Mouse (Mus musculus) kidney, embryonic 14.5 days (tissue): ENCODE data around the gene Zfp787. TPM values are rescaled to one million over a fixed set of nuclear protein-coding genes. Genes with fewer than 3 reads are reported as not detected.
"Not testable (repeated sequence)": the region's sequence is repeated elsewhere in the genome, so short reads cannot be mapped to it uniquely, and the experiment has no call there.

Source experiments
- ATAC-seq: fragments of 200-750 bp; cut with Nextera tagmentation; 2 replicates; pipeline ENCODE4 v1.8.0; 2017; ENCODE audit warnings: moderate number of reproducible peaks, mild to moderate bottlenecking, moderate TSS enrichment, moderate library complexity; ENCODE audit not compliant: low FRiP score, low TSS enrichment
- H3K27ac ChIP-seq: fragments of 300-500 bp; sonication (generic); 2 replicates; pipeline ENCODE4 v1.5.1; 2014; ENCODE audit warnings: low read depth, mild to moderate bottlenecking, low read length, moderate library complexity, mixed read lengths
- H3K27me3 ChIP-seq: fragments of 300-500 bp; sonication (generic); 2 replicates; pipeline ENCODE4 v1.6.1; 2014; ENCODE audit warnings: mild to moderate bottlenecking, low read length; ENCODE audit not compliant: control insufficient read depth, insufficient read depth
- H3K36me3 ChIP-seq: fragments of 300-500 bp; sonication (generic); 2 replicates; pipeline ENCODE4 v1.6.1; 2014; ENCODE audit warnings: low read length, mixed read lengths; ENCODE audit not compliant: control insufficient read depth, insufficient read depth
- H3K4me1 ChIP-seq: fragments of 300-500 bp; sonication (generic); 2 replicates; pipeline ENCODE4 v1.6.1; 2014; ENCODE audit warnings: low read length, mixed read lengths; ENCODE audit not compliant: control insufficient read depth, insufficient read depth
- H3K4me2 ChIP-seq: fragments of 300-500 bp; sonication (generic); replicated peaks from 2 replicates; pipeline ENCODE4 v1.6.1; 2014; ENCODE audit warnings: low read depth, mild to moderate bottlenecking, low read length
- H3K4me3 ChIP-seq: fragments of 300-500 bp; sonication (generic); 2 replicates; pipeline ENCODE4 v1.5.1; 2014; ENCODE audit warnings: mild to moderate bottlenecking, low read length
- H3K9ac ChIP-seq: fragments of 300-500 bp; sonication (generic); 2 replicates; pipeline ENCODE4 v1.6.1; 2014; ENCODE audit warnings: low read depth, mild to moderate bottlenecking, low read length, moderate library complexity
- H3K9me3 ChIP-seq: fragments of 300-500 bp; sonication (generic); 2 replicates; pipeline ENCODE4 v1.6.1; 2016; ENCODE audit warnings: low read length; ENCODE audit not compliant: control insufficient read depth
- WGBS: fragments of 180-500 bp; shearing (Covaris S2); extraction: QIAGEN DNeasy Blood & Tissue Kit; methylation state at CpG from one replicate; pipeline ENCODE4 v1.1.7; 2014; 5-methylcytosine and 5-hydroxymethylcytosine counted together
- polyA plus RNA-seq: library from polyadenylated mRNA; unstranded; fragments of >200 nt; fragmentation: Nextera tagmentation; extraction: Ambion mirVana; gene quantifications from 2 replicates; pipeline ENCODE4 v1.2.1, GENCODE M21; 2014

Gene Zfp787
- polyA plus RNA-seq, 1 experiment from 2014 or later: 15.3 TPM

GRCm38 (mm10) chr7:6185391-6185790 is 29.6 kb upstream of the Zfp787 start:
- Histone ChIP-seq H3K4me1 (peaks cover 3% of the 10 kb centered on the region; the same call in 1 of the 2 replicates), H3K27ac (no peak overlapping the region), H3K36me3 (peaks cover 42% of the 10 kb centered on the region), H3K4me2 (no peak overlapping the region), H3K27me3 (no peaks in the 10 kb centered on the region), H3K9me3 (no peaks in the 10 kb centered on the region), H3K9ac (no peak overlapping the region), H3K4me3 (no peak overlapping the region)
- WGBS: 93% methylated on average over 1 of the region's 1 CpGs
- no peak for ATAC-seq

GRCm38 (mm10) chr7:6184521-6184920 is 28.7 kb upstream of the Zfp787 start:
- Histone ChIP-seq H3K9ac (no peak overlapping the region), H3K4me2 (no peak overlapping the region), H3K9me3 (no peaks in the 10 kb centered on the region), H3K36me3 (peaks cover 39% of the 10 kb centered on the region), H3K27me3 (no peaks in the 10 kb centered on the region), H3K4me1 (peaks cover 3% of the 10 kb centered on the region; the same call in 1 of the 2 replicates), H3K4me3 (no peak overlapping the region), H3K27ac (no peak overlapping the region)
- ATAC-seq: no peak
- 89% methylated on average over 8 of the region's 8 CpGs for WGBS

GRCm38 (mm10) chr7:6183802-6184201 is 28.0 kb upstream of the Zfp787 start:
- 91% methylated on average over 19 of the region's 19 CpGs for WGBS
- Histone ChIP-seq H3K27me3 (no peaks in the 10 kb centered on the region), H3K9ac (no peak overlapping the region), H3K27ac (no peak overlapping the region), H3K4me1 (peaks cover 3% of the 10 kb centered on the region; the same call in 1 of the 2 replicates), H3K4me3 (no peak overlapping the region), H3K9me3 (no peaks in the 10 kb centered on the region), H3K36me3 (peaks cover 34% of the 10 kb centered on the region), H3K4me2 (no peak overlapping the region)
- no peak for ATAC-seq

- Histone ChIP-seq H3K36me3 (peaks cover 26% of the 10 kb centered on the region), H3K9me3 (no peaks in the 10 kb centered on the region), H3K4me1 (peaks cover 3% of the 10 kb centered on the region; the same call in 1 of the 2 replicates), H3K27me3 (no peaks in the 10 kb centered on the region), H3K4me2 (no peak overlapping the region), H3K9ac (no peak overlapping the region), H3K27ac (no peak overlapping the region), H3K4me3 (no peak overlapping the region)
- ATAC-seq: no peak
These were observed 27.1 kb upstream of the Zfp787 start for GRCm38 (mm10) chr7:6182882-6183281.

- Histone ChIP-seq H3K9me3 (no peaks in the 10 kb centered on the region), H3K9ac (no peak overlapping the region), H3K27ac (no peak overlapping the region), H3K4me1 (no peaks in the 10 kb centered on the region), H3K36me3 (peaks cover 11% of the 10 kb centered on the region; the same call in 1 of the 2 replicates), H3K27me3 (no peaks in the 10 kb centered on the region), H3K4me2 (no peak overlapping the region), H3K4me3 (no peak overlapping the region)
- no peak for ATAC-seq
These were observed 23.2 kb upstream of the Zfp787 start for GRCm38 (mm10) chr7:6179013-6179412.

GRCm38 (mm10) chr7:6174365-6174987 is 18.7 kb upstream of the Zfp787 start:
- not testable (repeated sequence) for H3K27me3 ChIP-seq, ATAC-seq, H3K27ac ChIP-seq, H3K4me3 ChIP-seq, H3K9me3 ChIP-seq, H3K9ac ChIP-seq, H3K4me1 ChIP-seq, H3K4me2 ChIP-seq, H3K36me3 ChIP-seq
- 80% methylated on average over 9 of the region's 9 CpGs for WGBS

- Histone ChIP-seq H3K9ac (no peak overlapping the region), H3K27me3 (no peaks in the 10 kb centered on the region), H3K4me2 (no peak overlapping the region), H3K4me1 (no peaks in the 10 kb centered on the region), H3K9me3 (no peaks in the 10 kb centered on the region), H3K36me3 (peaks cover 6% of the 10 kb centered on the region; the same call in 1 of the 2 replicates), H3K4me3 (no peak overlapping the region), H3K27ac (no peak overlapping the region)
- ATAC-seq: no peak
- WGBS: 90% methylated on average over 8 of the region's 8 CpGs
These were observed 18.1 kb upstream of the Zfp787 start for GRCm38 (mm10) chr7:6173872-6174271.

GRCm38 (mm10) chr7:6172674-6173244 is 17.0 kb upstream of the Zfp787 start:
- WGBS: 1% methylated on average over 28 of the region's 28 CpGs
- peak; percentile 51 for ATAC-seq
- Histone ChIP-seq H3K4me3 (peak overlapping the region; percentile 75), H3K4me2 (peak overlapping the region; percentile 68), H3K9ac (peak overlapping the region; percentile 78), H3K4me1 (no peaks in the 10 kb centered on the region), H3K27ac (peak overlapping the region; percentile 47; the same call in 1 of the 2 replicates), H3K27me3 (no peaks in the 10 kb centered on the region), H3K36me3 (peaks cover 6% of the 10 kb centered on the region; the same call in 1 of the 2 replicates), H3K9me3 (no peaks in the 10 kb centered on the region)

- Histone ChIP-seq H3K27ac (peak within 1 kb of the TSS; percentile 76), H3K4me2 (peak within 1 kb of the TSS; percentile 81), H3K36me3 (peaks cover 4% of the 10 kb centered on the region; the same call in 1 of the 2 replicates), H3K4me3 (peak within 1 kb of the TSS; percentile 75), H3K27me3 (no peaks in the 10 kb centered on the region), H3K4me1 (no peaks in the 10 kb centered on the region), H3K9ac (peak within 1 kb of the TSS; percentile 78), H3K9me3 (no peaks in the 10 kb centered on the region)
- peak; percentile 98 for ATAC-seq
- WGBS: under 1% methylated on average over 37 of the region's 37 CpGs
These were observed 16.3 kb upstream of the Zfp787 start, which contains the start of gene Zfp444 for GRCm38 (mm10) chr7:6172006-6172649. Gene Zfp444, plus strand, starts transcription at chr7:6172226.
